Mouse (Mus musculus): ENCODE data around the gene Otp. TPM values are rescaled to one million over a fixed set of nuclear protein-coding genes. Genes with fewer than 3 reads are reported as not detected.

Otp gene
- not detected for total RNA-seq (2021)
- long read RNA-seq, experiment 1 = 0 reads
- long read RNA-seq, experiment 2 = 0 reads

- no peak for DNase-seq (ENCODE audit: low spot score in 2 of 2)
Measured at GRCm38 (mm10) chr13:94875396-94875880, at the start of gene Otp. Gene Otp (plus strand): TSS chr13:94875602.

- DNase-seq (ENCODE audit: low spot score in 2 of 2) = no peak
Measured at GRCm38 (mm10) chr13:94826389-94826788, 49.0 kb upstream of the Otp start.

GRCm38 (mm10) chr13:94826986-94827385 lies 48.4 kb upstream of the Otp start:
- no peak for DNase-seq (ENCODE audit: low spot score in 2 of 2)

GRCm38 (mm10) chr13:94827847-94828246 lies 47.6 kb upstream of the Otp start:
- DNase-seq (ENCODE audit: low spot score in 2 of 2) = no peak

- DNase-seq (ENCODE audit: low spot score in 2 of 2) = no peak
Measured at GRCm38 (mm10) chr13:94838047-94838720, 37.2 kb upstream of the Otp start.

GRCm38 (mm10) chr13:94838756-94839337 lies 36.6 kb upstream of the Otp start:
- DNase-seq (ENCODE audit: low spot score in 2 of 2) = no peak

GRCm38 (mm10) chr13:94843236-94843635 lies 32.2 kb upstream of the Otp start:
- DNase-seq (ENCODE audit: low spot score in 2 of 2) = no peak

GRCm38 (mm10) chr13:94847870-94848269 lies 27.5 kb upstream of the Otp start:
- no peak for DNase-seq (ENCODE audit: low spot score in 2 of 2)

- no peak for DNase-seq (ENCODE audit: low spot score in 2 of 2)
Measured at GRCm38 (mm10) chr13:94849351-94849750, 26.1 kb upstream of the Otp start.

- no peak for DNase-seq (ENCODE audit: low spot score in 2 of 2)
Measured at GRCm38 (mm10) chr13:94858016-94858575, 17.3 kb upstream of the Otp start.

GRCm38 (mm10) chr13:94859256-94859655 lies 16.1 kb upstream of the Otp start:
- DNase-seq (ENCODE audit: low spot score in 2 of 2) = no peak

- no peak for DNase-seq (ENCODE audit: low spot score in 2 of 2)
Measured at GRCm38 (mm10) chr13:94862491-94863230, 12.7 kb upstream of the Otp start.

GRCm38 (mm10) chr13:94866906-94867305 lies 8.5 kb upstream of the Otp start:
- no peak for DNase-seq (ENCODE audit: low spot score in 2 of 2)

- DNase-seq (ENCODE audit: low spot score in 2 of 2) = no peak
Measured at GRCm38 (mm10) chr13:94867772-94868171, 7.6 kb upstream of the Otp start.

- no peak for DNase-seq (ENCODE audit: low spot score in 2 of 2)
Measured at GRCm38 (mm10) chr13:94868478-94868950, 6.9 kb upstream of the Otp start.

- DNase-seq (ENCODE audit: low spot score in 2 of 2) = no peak
Measured at GRCm38 (mm10) chr13:94869541-94869940, 5.9 kb upstream of the Otp start.

- DNase-seq (ENCODE audit: low spot score in 2 of 2) = no peak
Measured at GRCm38 (mm10) chr13:94870071-94870460, 5.3 kb upstream of the Otp start.

- DNase-seq (ENCODE audit: low spot score in 2 of 2) = no peak
Measured at GRCm38 (mm10) chr13:94870461-94871186, 4.8 kb upstream of the Otp start.

- no peak for DNase-seq (ENCODE audit: low spot score in 2 of 2)
Measured at GRCm38 (mm10) chr13:94871806-94872320, 3.5 kb upstream of the Otp start.

- DNase-seq (ENCODE audit: low spot score in 2 of 2) = no peak
Measured at GRCm38 (mm10) chr13:94872439-94872838, 3.0 kb upstream of the Otp start.
